Mouse (Mus musculus): Measurements from ENCODE around the gene Anks1. TPM values are rescaled to one million over a fixed set of nuclear protein-coding genes. Genes with fewer than 3 reads are reported as not detected.

Gene Anks1
- total RNA-seq, 1 experiment, result 20.9 TPM

DNA sequence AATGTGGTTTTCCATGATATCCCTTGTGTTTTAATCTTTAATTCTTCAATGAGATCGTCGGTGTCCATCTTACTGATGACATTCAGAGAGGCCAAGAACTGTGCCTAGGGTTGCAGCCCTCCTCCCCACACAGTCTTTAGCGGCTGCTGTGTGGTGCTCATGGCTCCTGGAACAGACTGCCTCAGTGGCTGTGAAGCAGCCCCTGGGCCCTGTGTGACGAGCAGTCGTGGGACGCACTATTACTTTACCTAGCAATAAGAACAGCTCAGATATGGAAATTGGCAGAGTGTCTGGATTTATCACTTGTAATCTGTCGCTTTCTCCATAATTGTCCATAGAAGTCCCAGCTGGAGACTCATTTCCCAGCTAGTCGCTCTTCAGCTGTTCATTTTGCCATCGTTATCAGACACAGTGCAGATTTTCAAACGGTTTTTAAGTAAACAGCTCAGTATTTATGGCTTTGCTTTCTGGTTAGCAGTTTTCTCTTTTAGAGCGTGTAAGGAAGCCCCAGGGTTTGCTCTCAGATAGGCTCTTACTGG lies 13.1 kb downstream of the Anks1 start:
- Histone ChIP-seq H3K9ac (ENCODE audit: insufficient read depth, low read depth, low read length, poor library complexity, severe bottlenecking) (no peak overlapping the region), H3K4me1 (ENCODE audit: control insufficient read depth in 2 of 2, insufficient read depth in 2 of 2, low read length in 2 of 2, poor library complexity in 1 of 2) (no peaks in the 10 kb centered on the region; a peak in 1 of 4 replicates), H3K36me3 (ENCODE audit: control insufficient read depth, insufficient read depth, low read length, poor library complexity, severe bottlenecking) (no peaks in the 10 kb centered on the region), H3K9me3 (ENCODE audit: control insufficient read depth, insufficient read depth, low read depth, low read length) (no peaks in the 10 kb centered on the region), H3K4me3 (ENCODE audit: insufficient read depth in 1 of 2, low read depth in 1 of 2, low read length in 2 of 2, poor library complexity in 1 of 2, severe bottlenecking in 1 of 2) (no peak overlapping the region), H3K27ac (ENCODE audit: insufficient read depth, low read depth, low read length, poor library complexity, severe bottlenecking) (no peak overlapping the region)
- in situ Hi-C loops (cut with MboI; ENCODE audit: low sequenced_read_pairs in 2 of 2, unreplicated experiment in 2 of 2), result no loop called here
- DNase-seq (ENCODE audit: low read depth, low spot score), result no peak
- TF ChIP-seq HCFC1 (IDR thresholded peaks at IDR 0.05; ENCODE audit: borderline replicate concordance, insufficient read depth, low read length), result no peak
- no peak for TF ChIP-seq MAFK (IDR thresholded peaks at IDR 0.05; ENCODE audit: insufficient read depth, low read depth, low read length)
- TF ChIP-seq CHD2 (IDR thresholded peaks at IDR 0.05; ENCODE audit: low read depth, low read length), result no peak
- no peak for TF ChIP-seq ZC3H11A (IDR thresholded peaks at IDR 0.05; ENCODE audit: borderline replicate concordance, low read depth, low read length)
- TF ChIP-seq ZNF384 (IDR thresholded peaks at IDR 0.05; ENCODE audit: low read depth, low read length), result no peak

- no peak for TF ChIP-seq ZC3H11A (IDR thresholded peaks at IDR 0.05; ENCODE audit: borderline replicate concordance, low read depth, low read length)
- no peak for TF ChIP-seq MAFK (IDR thresholded peaks at IDR 0.05; ENCODE audit: insufficient read depth, low read depth, low read length)
- no peak for TF ChIP-seq CHD2 (IDR thresholded peaks at IDR 0.05; ENCODE audit: low read depth, low read length)
- TF ChIP-seq HCFC1 (IDR thresholded peaks at IDR 0.05; ENCODE audit: borderline replicate concordance, insufficient read depth, low read length), result no peak
- no peak for TF ChIP-seq ZNF384 (IDR thresholded peaks at IDR 0.05; ENCODE audit: low read depth, low read length)
- DNase-seq (ENCODE audit: low read depth, low spot score), result no peak
- in situ Hi-C loops (cut with MboI; ENCODE audit: low sequenced_read_pairs in 2 of 2, unreplicated experiment in 2 of 2), result no loop called here
Observed at GRCm38 (mm10) chr17:27925054-27925453, 15.9 kb downstream of the Anks1 start.

DNA sequence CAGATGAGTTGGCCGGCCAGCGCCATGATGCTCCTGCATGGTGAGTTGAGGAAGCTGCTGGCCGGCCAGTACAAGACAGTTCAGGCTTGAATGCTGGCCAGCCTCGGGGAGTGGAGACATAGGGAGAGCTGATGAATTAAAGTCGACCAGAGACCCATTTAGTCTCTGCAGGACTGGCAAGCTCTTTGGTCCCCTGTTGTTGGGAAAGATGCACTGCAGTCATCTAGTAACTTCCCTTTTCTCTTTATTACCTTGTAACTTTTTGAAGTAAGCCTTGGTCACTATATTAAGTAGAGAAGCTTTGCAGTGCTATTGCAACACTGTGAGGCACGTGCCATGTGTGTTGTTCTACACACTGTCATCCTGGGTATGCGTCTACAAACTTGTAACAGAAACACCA lies 16.4 kb downstream of the Anks1 start:
- no peak for TF ChIP-seq ZNF384 (IDR thresholded peaks at IDR 0.05; ENCODE audit: low read depth, low read length)
- no peak for TF ChIP-seq MAFK (IDR thresholded peaks at IDR 0.05; ENCODE audit: insufficient read depth, low read depth, low read length)
- TF ChIP-seq HCFC1 (IDR thresholded peaks at IDR 0.05; ENCODE audit: borderline replicate concordance, insufficient read depth, low read length), result no peak
- no peak for TF ChIP-seq ZC3H11A (IDR thresholded peaks at IDR 0.05; ENCODE audit: borderline replicate concordance, low read depth, low read length)
- TF ChIP-seq CHD2 (IDR thresholded peaks at IDR 0.05; ENCODE audit: low read depth, low read length), result no peak
- Histone ChIP-seq H3K9me3 (ENCODE audit: control insufficient read depth, insufficient read depth, low read depth, low read length) (no peaks in the 10 kb centered on the region), H3K9ac (ENCODE audit: insufficient read depth, low read depth, low read length, poor library complexity, severe bottlenecking) (no peak overlapping the region), H3K27ac (ENCODE audit: insufficient read depth, low read depth, low read length, poor library complexity, severe bottlenecking) (no peak overlapping the region), H3K36me3 (ENCODE audit: control insufficient read depth, insufficient read depth, low read length, poor library complexity, severe bottlenecking) (no peaks in the 10 kb centered on the region), H3K4me1 (ENCODE audit: control insufficient read depth in 2 of 2, insufficient read depth in 2 of 2, low read length in 2 of 2, poor library complexity in 1 of 2) (no peaks in the 10 kb centered on the region; a peak in 1 of 4 replicates), H3K4me3 (ENCODE audit: insufficient read depth in 1 of 2, low read depth in 1 of 2, low read length in 2 of 2, poor library complexity in 1 of 2, severe bottlenecking in 1 of 2) (no peak overlapping the region)
- in situ Hi-C loops (cut with MboI; ENCODE audit: low sequenced_read_pairs in 2 of 2, unreplicated experiment in 2 of 2), result no loop called here
- no peak for DNase-seq (ENCODE audit: low read depth, low spot score)

More at GRCm38 (mm10) chr17:27925054-27925453, 15.9 kb downstream of the Anks1 start:
- Histone ChIP-seq H3K9ac (ENCODE audit: insufficient read depth, low read depth, low read length, poor library complexity, severe bottlenecking) (no peak overlapping the region), H3K4me3 (ENCODE audit: insufficient read depth in 1 of 2, low read depth in 1 of 2, low read length in 2 of 2, poor library complexity in 1 of 2, severe bottlenecking in 1 of 2) (no peak overlapping the region), H3K9me3 (ENCODE audit: control insufficient read depth, insufficient read depth, low read depth, low read length) (no peaks in the 10 kb centered on the region), H3K27ac (ENCODE audit: insufficient read depth, low read depth, low read length, poor library complexity, severe bottlenecking) (no peak overlapping the region), H3K4me1 (ENCODE audit: control insufficient read depth in 2 of 2, insufficient read depth in 2 of 2, low read length in 2 of 2, poor library complexity in 1 of 2) (no peaks in the 10 kb centered on the region; a peak in 1 of 4 replicates), H3K36me3 (ENCODE audit: control insufficient read depth, insufficient read depth, low read length, poor library complexity, severe bottlenecking) (no peaks in the 10 kb centered on the region)

DNA sequence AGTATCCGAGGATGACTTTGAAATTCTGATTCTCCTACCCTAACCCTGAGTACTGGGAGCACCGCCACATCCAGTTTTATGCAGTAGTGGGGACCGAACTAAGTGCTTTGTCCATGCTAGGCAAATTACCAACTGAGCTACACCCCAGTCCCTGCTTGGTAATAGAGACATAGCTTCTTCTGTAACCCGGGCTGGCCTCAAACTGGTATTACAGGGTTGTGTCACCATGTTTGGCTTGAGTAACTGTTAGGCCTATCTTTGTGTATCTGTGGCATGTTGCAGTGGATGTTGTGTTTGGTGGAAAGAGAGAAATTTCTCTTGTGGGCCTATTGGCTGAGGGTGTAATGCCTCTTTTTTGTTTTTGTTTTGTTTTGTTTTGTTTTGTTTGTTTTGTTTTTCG lies 21.2 kb downstream of the Anks1 start:
- TF ChIP-seq ZC3H11A (IDR thresholded peaks at IDR 0.05; ENCODE audit: borderline replicate concordance, low read depth, low read length) (no peak), MAFK (IDR thresholded peaks at IDR 0.05; ENCODE audit: insufficient read depth, low read depth, low read length) (no peak), ZNF384 (IDR thresholded peaks at IDR 0.05; ENCODE audit: low read depth, low read length) (no peak), HCFC1 (IDR thresholded peaks at IDR 0.05; ENCODE audit: borderline replicate concordance, insufficient read depth, low read length) (no peak), CHD2 (IDR thresholded peaks at IDR 0.05; ENCODE audit: low read depth, low read length) (no peak)
- Histone ChIP-seq H3K9me3 (ENCODE audit: control insufficient read depth, insufficient read depth, low read depth, low read length) (no peaks in the 10 kb centered on the region), H3K27ac (ENCODE audit: insufficient read depth, low read depth, low read length, poor library complexity, severe bottlenecking) (no peak overlapping the region), H3K4me1 (ENCODE audit: control insufficient read depth in 2 of 2, insufficient read depth in 2 of 2, low read length in 2 of 2, poor library complexity in 1 of 2) (no peaks in the 10 kb centered on the region), H3K4me3 (ENCODE audit: insufficient read depth in 1 of 2, low read depth in 1 of 2, low read length in 2 of 2, poor library complexity in 1 of 2, severe bottlenecking in 1 of 2) (no peak overlapping the region), H3K36me3 (ENCODE audit: control insufficient read depth, insufficient read depth, low read length, poor library complexity, severe bottlenecking) (no peaks in the 10 kb centered on the region), H3K9ac (ENCODE audit: insufficient read depth, low read depth, low read length, poor library complexity, severe bottlenecking) (no peak overlapping the region)
- in situ Hi-C loops (cut with MboI; ENCODE audit: low sequenced_read_pairs in 2 of 2, unreplicated experiment in 2 of 2), result no loop called here
- no peak for DNase-seq (ENCODE audit: low read depth, low spot score)
